Mouse (Mus musculus) central nervous system, embryonic 11.5 days (tissue): ENCODE results near the gene Denr. TPM values are rescaled to one million over a fixed set of nuclear protein-coding genes. Genes with fewer than 3 reads are reported as not detected.

ENCODE experiments used
- polyA plus RNA-seq: library from polyadenylated mRNA; depleted of rRNA; stranded (reverse); fragments of >200 nt; gene quantifications from 2 replicates; pipeline ENCODE4 v1.2.3, GENCODE M21; 2012; rRNA removed

Gene Denr
- 93.9 and 138 TPM in 2 replicates for polyA plus RNA-seq

DNA sequence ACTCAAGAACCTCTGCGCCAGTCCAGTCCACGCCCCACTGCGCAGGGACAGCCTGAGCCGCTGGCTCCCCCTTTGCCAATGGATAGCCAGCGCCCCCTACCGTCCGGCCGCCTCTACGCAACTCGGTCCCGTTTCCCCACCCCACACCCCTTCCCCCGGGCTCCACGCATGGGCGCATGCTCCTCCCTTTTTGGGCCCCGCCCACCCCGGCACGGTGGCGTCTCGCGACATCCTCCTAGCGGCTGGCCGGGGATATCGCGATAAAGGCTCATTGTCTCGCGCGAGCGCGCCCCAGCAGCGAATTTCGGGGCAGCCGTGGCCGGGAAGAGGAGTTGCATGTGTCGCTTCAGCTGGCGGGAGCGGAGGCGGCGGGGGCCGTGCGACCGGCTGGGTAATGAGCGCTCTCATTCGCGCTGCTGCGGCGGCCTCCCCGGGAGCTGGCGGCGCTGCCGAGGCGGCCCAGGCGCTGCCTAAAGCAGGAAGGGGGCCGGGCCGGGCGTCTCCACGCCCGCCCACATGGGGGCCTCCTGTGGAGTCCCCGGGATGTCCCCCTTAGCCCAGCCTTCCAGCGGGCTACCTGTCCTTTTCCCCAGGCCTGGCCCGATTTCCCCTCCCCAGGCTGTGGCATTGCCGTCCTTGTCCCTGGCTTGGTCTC, at the start of gene Denr:
Denr (plus strand) TSS at position 200 of the 655 bp plus-strand sequence.

DNA sequence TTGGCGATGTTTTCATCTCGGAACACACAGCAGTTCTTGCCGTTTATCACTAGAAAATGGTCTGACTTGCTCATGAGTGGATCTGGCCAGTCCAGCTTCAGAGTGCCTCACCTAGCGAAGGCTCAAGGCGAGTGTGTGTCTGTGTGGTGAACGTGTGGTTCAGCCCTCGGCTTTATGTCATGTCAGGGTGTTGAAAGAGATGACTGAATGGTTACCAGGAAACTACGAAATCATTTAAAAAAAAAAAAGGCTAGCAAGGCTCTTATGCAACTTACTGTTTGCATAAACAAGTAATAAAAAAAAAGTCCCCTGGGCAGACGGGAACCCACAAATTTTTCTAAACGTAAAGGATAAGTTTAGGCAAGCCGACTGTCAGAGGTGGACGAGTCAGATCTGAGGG, 41.6 kb upstream of the Denr start, which contains the start of gene Hcar2:
Hcar2 (minus strand) TSS at position 135 of the 400 bp plus-strand sequence.

DNA sequence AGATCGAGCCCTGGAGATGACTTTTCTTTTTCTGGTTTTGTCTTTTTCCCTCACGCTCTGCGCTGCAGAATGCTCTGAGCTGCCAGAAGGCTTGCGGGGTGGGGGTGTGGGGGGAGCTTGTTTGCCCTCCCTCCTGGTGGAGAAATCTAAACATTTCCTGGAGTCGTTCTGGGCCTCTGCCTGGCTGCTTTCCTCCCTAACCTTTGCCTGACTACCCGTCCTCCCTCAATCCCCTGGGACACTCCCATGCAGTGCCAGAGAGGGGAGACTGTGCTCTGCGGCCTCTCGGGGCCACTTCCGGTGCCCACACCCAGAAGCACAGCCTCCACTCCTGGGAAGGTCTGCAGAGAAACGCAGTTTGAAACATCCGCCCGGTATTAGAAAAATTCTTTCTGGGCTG, 27.0 kb upstream of the Denr start, which contains the start of gene Hcar1:
Hcar1 (minus strand) TSS at position 93 of the 400 bp plus-strand sequence.

DNA sequence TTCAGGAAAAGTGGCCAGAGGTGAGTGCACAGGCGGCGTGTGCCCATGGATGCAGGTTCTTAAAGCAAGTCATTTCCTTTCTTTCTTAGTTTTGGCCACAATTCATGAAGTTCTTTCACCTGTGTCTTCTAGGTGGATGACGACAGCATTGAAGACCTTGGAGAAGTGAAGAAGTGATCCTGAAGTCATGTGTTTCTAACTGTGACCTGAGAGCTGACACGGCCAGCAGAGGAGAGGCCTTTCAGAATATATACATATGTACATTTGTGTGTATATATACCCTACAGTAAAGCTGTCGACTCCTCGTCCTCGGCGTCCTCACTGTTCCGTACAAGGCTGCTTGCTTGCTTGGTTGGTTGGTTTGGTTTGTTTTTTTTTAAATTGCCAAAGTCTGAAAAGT, 20.1 kb downstream of the Denr start, which contains the start of gene Gm43518:
Gm43518 (plus strand) TSS at position 301 of the 400 bp plus-strand sequence.

DNA sequence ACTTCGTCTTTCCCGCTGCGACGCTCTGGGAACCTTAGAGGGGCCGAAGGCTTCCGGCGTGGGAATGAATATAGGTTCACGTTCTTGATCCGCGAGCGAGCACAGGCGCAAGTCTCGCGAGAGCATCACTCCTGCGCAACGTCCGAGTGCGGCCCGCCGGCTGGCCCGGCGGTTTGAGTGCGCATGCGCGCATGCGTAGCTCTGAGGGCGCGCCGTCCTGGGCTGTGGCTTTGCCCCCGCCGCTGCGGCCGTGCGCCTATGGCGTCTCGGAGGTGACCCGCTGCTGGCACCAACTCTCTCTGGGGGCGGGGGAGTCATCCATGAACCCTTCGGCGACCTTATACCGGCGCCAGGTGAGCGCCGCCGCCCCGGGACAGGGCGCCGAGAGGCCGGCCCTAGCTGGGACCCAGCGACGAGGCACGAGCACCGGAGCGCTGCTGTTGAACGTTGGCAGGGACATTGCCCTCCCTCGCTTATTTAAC, 23.6 kb downstream of the Denr start, which contains the start of gene Ccdc62:
Ccdc62 (plus strand) TSS at position 172 of the 482 bp plus-strand sequence.

DNA sequence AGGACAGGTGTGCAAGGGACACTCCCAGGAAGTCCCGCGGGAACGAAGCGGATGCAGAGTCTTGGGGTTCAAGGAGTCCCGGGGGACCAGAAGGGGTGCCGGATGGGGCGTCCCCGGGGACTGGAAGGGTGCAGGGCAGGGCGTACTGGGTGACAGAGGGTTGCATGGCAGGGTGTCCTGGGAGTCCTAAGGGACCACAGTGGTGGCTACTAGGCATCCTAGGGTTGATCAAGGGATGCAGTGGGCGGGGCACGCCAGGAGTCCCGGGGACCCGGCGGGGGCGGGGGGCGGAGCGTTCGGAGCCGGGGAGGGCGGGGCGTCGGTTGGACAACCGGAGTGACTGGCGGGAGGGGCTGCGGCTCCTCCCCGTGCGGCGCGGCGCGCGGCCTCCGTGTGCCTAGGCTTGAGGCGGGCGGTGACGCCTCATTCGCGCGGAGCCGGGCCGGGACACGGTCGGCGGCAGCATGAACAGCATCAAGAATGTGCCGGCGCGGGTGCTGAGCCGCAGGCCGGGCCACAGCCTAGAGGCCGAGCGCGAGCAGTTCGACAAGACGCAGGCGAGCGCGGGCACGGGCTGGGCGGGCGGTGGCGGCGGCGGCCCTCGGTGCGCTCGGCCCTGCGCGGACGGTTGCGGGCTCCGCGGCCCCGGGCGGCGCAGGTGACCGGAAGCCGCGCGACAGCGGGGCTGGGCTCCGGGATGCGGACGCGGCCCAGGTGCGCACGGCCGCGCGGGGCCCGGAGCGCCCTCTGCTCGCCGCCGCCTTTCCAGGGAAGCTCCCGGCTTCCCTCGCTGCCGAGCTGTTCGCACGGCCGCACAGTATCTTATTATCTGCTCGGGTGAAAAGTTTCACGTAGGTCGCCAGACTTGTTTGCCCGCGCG, 66.6 kb downstream of the Denr start, which contains the start of gene Hip1r:
Hip1r (plus strand) TSS at position 330 of the 880 bp plus-strand sequence.

Other genes starting within 250 kb of the Denr start
- 56.3 and 90.1 TPM in 2 replicates for gene Clip1, start 222.6 kb upstream of the Denr start, polyA plus RNA-seq
- 94.0 and 121 TPM in 2 replicates for gene Zcchc8, start 186.1 kb upstream of the Denr start, polyA plus RNA-seq
- gene Rsrc2, start 157.8 kb upstream of the Denr start, polyA plus RNA-seq, result 194 and 240 TPM in 2 replicates
- 32.3 and 45.0 TPM in 2 replicates for gene Kntc1, start 157.5 kb upstream of the Denr start, polyA plus RNA-seq
- 0.02 TPM in 1 of 2 replicates, not detected in the other for gene Hcar2, start 41.7 kb upstream of the Denr start, polyA plus RNA-seq
- 0.06 and 0.11 TPM in 2 replicates for gene Hcar1, start 27.2 kb upstream of the Denr start, polyA plus RNA-seq
- 0.83 and 0.90 TPM in 2 replicates for gene Gm43518, start 20.2 kb downstream of the Denr start, polyA plus RNA-seq
- 4.0 and 6.8 TPM in 2 replicates for gene Ccdc62, start 23.5 kb downstream of the Denr start, polyA plus RNA-seq
- 8.1 and 17.8 TPM in 2 replicates for gene Hip1r, start 66.5 kb downstream of the Denr start, polyA plus RNA-seq
- 44.8 and 50.9 TPM in 2 replicates for gene Vps37b, start 125.1 kb downstream of the Denr start, polyA plus RNA-seq
- 0.96 and 1.1 TPM in 2 replicates for gene Abcb9, start 188.6 kb downstream of the Denr start, polyA plus RNA-seq
- 20.5 and 20.8 TPM in 2 replicates for gene Ogfod2, start 205.1 kb downstream of the Denr start, polyA plus RNA-seq
- 107 and 163 TPM in 2 replicates for gene Arl6ip4, start 208.9 kb downstream of the Denr start, polyA plus RNA-seq